Mouse (Mus musculus) B cell, adult 2 months (primary cell): ENCODE data around the gene Csrp1.

ENCODE experiments used
- DNase-seq, 2 experiments: peaks; one replicate each; pipeline ENCODE4 v3.0.0; 2022

The Csrp1 gene

DNA sequence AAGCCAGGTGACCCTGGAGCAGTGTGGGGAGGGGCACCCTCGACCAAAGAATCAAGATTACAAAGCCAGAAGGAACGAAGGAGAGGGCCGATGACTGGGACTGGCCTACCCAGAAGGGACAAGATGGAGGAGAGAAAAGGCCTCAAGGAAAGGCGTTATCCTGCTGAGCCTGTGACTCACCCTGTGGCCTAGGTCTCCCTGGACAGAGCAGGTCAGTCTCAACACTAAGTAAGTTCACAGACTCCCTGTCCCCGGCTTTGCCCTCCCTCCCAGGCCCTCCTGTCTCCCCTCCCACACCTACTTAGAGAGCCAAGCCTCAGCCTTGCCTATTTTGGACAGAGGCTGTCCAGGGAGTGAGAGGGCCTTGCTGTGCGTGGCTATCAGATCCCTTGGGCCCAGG, at the start of gene Csrp1:
Csrp1 (plus strand) TSS at position 79 of the 400 bp plus-strand sequence.
- no peak for DNase-seq

DNA sequence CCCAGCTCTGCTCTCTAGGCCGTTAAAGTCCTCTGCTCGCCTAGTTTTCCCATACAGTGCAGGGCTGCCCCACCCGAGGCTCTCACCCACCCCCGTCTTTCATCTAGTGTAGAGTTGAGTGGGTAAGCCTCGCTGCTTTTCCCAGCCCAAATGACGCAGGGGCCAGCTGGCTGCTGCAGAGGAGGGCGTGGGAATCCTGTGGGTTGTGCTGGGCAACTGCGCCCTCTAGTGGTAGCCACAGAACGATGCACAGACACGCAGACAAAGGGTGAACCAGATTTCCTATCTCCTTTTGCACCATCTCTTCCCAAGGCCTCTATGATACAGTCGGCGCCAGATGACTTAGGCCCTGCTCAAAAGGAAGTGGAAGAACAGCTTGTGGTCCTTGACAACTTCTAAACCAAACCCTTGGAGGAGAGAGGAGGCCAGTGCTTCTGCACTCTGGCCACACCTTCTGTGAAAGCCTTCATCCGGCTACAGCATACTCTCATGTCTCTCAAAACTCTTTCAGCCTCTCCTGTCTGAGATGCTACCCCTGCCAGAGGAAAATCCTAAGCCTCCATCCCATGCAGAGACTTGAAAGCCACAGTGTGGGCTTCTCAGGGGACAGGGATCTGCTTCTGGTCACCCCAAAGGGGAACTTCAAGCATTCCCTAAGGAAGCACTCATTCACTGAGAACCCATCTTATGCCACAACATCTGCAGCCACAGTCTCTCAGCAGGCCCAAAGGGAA, 49.3 kb upstream of the Csrp1 start:
- DNase-seq = peak; percentile 73 to 74

DNA sequence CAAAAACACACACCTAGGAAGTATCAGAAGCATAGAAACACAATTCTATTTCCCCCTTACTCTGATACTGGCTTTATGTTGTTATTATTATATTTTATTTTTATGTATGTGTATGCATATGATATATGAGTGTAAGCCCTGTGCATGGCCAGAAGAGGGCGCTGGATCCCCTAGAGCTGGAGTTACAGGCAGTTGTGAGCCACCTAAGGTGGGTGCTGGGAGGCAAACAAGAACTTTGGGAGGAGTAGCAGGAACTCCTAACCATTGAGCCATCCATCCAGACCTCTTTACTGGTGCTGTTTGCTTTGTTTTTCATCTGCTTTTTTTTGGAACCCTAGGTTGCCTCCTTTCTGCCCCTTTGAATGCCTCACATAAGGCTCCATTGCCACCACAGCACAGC, 48.5 kb upstream of the Csrp1 start:
- DNase-seq = peak in 1 of 2 experiments; percentile 13

DNA sequence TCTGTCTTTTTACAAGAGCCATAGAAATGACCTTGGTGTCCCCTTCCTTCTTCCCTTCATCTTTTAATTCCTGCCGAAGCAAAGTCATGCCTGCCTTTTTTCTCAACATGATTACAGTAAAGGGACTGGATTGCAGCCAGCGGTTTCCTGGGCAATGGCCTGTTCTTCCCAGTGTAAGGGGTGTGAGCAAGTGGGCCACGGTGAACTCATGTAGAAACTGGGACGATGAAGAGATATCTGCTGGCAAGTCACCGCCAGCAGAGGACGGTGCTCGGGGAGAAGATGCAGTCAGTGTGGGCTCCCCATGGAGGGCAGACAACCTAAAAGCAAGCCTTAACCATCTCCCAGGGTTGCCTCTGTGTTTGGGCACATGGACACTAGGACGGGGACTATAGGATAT, 47.9 kb upstream of the Csrp1 start:
- no peak for DNase-seq

DNA sequence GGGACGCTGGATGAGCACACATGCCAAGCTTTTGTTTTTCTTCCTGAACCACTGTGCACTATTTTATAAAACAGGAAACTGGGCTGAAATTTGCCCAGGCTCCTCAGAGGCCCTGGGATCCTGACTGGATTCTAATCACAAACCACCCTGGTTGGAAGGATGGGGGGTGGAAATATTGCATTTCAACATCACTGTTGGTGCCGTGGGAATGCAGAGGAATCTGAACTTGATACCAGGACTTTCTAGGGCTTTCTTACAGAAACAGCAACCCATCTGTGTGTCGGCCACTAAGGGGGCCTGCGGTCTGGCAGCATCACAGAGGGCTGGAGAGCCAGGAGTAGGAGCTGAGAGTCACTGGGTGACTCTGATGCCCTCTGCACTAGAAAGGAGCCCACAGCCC, 47.5 kb upstream of the Csrp1 start:
- DNase-seq = no peak

DNA sequence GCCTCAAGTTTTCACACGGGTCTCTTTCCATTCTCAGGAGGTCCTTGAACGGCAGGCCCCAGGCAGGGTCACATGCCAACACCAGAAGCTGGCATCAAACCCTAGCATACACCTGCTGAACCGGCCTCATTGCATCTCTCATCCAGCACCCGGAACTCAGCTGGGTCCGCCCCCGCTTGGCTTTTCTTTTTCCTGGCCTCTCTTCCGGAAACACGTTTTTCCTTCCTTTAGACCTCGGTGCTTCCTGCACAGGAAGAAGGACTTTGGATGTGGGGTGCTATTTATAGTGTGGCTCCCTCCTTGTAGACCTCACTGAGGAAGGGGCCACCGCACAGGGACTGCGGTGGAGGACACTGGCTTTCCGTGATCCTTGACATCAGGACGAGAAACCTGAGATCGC, 46.4 kb upstream of the Csrp1 start:
- DNase-seq = no peak

DNA sequence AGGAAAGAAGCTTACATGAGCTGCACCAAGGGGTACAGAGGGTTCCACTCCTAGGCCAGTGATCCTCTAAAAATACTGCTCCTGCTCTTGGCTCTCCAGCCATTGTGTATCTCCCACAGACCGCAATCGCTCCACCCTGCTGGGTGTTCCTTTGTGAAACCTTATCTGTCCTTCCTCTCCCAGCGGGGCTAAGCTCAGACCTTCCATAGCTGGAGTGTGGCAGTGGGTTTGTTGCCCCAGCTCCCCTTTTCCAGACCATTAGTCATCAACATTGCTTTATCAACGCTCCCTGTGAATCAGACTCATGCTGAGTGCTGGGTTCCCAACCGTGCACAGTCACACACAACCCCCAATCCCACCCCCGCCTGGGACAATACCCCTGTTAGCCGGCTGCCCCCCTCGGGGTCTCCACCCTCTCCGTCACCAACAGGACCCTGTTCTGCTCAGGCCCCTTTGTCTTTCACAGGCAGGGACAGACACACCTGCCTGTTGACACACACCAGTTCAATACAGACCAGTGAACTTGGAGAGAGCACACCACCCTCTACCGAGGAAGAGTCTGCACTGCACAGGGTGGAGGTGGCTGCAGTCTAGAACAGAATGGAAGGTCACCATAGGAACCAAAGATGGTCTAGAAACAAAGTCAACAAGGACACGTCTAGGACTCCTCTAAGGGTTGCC, 44.3 kb upstream of the Csrp1 start:
- DNase-seq = no peak

DNA sequence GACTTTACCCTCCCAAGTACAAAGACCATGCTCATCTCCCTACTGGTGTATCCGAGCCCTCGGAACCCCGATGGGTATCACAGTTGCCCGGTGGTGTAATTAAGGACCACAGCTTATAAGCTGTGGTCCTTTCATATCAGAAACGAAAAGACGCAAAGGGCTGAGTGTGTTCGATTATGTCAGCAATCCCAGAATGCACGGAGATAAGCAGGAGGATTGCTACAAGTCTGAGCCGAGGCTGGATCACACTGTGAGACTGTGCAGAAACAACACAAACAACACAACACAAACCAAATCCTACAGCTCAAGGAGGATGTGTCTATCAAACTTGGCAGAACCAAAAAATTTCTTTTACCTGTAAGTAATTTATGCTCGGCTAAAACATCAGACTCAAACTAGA, 43.6 kb upstream of the Csrp1 start:
- DNase-seq = no peak

DNA sequence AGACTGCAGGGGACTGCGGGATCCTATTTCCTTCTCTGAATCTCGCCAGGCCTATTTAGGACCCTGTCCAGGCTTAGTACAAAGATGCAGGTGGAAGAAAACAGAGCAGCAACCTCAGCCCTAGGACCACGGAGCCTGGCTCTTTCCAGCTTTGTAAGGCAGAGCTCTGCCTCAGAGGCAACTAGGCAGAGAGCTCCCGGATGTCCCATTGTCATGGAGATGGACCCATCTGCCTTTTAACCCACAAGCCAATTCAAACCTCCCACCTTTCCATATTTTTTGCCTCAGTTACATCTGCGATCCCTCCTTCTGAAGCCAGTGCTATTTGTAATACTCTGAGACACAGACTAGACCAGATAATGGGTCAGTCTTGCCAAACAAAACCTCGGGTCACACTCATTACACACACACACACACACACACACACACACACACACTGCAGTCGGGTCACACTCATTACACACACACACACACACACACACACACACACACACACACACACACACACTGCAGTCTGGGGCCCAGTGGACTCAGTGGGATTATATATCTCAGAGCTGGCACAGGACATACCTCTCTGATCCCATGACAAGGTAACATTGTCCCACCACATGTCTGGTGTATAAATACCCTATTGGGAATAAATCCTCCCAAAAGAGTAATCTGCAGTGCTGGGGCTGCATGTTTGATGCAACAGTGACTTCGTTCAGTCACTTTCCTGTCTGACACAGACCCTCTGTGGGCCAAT, 42.8 kb upstream of the Csrp1 start:
- no peak for DNase-seq

DNA sequence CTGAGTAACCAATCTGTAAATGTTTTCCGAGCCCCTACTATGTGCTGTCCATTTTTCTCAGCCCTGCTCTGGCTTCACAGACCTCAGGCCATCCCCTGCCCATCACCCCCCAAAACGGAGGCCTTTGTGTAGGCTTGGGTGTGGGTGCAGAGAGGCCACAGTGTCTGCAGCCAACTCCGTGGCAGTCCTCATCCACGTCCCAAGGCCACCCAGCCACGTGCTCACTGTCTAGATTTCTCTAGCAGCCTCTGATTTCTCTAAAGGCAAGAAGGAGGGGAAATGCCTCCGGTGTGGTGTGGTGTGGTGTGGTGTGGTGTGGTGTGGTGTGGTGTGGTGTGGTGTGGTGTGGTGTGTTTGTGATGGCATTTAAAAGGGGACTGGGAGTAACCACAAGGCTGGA, 41.7 kb upstream of the Csrp1 start:
- DNase-seq = no peak

DNA sequence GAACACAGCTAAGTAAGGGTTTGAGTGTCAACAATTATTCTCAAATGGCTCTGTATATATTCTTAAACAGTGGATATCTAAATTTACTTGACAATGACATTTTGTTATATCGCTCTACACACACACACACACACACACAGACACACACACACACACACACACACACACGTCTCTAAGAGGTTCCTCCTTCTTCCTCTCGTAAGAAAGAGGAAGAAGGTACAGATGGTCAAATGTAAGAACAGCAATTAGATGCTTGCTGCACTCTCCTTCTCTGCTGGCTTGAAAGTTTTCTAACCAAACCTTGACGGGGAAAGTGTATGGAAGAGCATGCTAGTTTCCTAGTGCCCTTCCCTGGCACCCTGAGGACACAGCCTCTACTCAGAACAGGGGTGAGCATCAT, 39.1 kb upstream of the Csrp1 start:
- peak; percentile 58 to 63 for DNase-seq

DNA sequence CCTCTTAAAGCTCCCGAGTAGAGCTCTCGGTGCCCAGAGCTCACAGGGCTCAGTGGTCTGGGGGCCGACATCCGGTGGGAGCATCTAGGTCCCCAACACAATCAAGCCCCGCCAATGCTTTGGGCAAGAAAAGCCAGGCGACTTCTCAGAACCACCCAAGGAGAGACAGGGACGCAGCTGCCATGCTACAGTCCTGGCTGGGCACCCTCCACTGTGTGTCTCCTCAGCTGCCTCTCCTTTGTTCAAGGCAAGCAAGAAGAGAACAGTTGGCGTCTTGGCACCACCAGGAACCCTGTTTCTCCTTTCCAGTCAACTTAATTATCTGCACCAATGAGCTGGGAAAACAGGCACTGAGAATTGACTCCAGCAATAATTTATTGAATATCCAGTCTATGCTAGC, 38.7 kb upstream of the Csrp1 start:
- no peak for DNase-seq

DNA sequence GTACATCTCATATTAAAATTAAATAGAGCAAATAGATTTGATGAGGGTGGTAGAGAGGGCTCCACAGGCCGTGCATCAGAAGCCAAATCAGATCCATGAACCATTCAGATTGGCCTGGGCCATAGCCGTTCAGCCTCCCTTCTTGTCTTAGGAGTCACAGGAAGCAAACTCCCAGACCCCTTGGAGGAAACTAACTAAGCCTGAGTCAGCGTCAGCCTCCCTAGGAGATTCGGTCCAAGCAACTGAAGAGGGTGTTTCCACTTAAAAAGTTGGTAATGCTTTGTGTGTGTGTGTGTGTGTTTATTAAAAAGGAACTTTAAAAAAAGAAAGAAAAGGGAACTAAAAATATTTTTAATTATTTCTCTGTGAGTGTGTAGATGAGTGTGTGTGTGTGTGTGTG, 35.0 kb upstream of the Csrp1 start:
- DNase-seq = no peak

DNA sequence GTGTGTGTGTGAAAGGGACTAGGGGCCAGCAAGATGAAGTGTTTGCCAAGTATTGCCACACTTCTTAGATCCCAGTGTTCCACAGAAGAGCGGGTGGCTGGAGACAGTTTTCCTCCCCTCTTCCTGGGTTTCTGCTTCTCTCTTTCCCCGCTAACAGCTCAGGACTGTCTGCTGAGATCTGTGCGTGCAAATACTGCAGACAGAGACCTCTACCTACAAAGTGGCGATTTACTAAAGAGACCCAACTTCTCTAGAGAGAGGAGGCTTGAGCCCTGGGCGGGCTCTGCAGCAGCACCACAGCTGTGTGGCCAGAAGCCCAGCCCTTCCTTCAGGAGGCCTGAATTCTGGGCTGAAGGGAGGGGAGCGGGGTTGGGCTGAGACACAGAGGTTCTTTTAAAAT, 34.5 kb upstream of the Csrp1 start:
- no peak for DNase-seq

DNA sequence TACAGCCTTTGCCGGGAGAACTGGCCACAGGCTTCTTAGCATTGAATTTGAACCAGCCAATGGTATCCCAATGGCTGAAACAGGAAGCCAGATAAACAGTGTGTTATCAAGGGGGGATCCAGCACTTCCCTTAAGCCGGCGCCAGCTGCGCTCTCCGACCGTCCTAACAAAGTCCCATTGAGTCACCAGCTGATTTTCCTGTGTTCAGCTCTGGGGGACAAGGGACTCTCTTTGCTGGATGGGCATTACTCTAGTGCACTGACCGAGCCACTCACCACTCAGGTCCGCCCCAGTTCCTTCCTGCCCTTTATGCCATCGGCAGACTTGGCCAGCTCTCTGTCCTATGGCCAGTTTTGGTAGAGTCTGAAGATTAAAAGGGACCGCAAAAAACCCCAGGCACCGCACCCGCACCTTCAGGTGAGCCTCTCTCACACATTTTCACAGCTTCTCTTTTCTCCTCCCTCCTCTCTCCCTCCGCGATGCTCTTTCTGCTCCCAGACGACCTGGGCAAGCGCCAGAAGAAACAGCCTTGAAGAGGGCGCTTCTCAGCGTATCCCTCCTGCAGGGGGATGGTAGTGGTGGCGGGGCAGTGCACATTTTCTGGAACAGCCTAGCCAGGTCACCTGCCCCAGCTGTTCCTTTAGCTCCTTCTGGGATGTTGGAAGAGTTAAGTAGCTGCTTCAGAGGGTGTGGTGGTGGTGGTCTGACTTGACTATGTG, 32.9 kb upstream of the Csrp1 start:
- no peak for DNase-seq

DNA sequence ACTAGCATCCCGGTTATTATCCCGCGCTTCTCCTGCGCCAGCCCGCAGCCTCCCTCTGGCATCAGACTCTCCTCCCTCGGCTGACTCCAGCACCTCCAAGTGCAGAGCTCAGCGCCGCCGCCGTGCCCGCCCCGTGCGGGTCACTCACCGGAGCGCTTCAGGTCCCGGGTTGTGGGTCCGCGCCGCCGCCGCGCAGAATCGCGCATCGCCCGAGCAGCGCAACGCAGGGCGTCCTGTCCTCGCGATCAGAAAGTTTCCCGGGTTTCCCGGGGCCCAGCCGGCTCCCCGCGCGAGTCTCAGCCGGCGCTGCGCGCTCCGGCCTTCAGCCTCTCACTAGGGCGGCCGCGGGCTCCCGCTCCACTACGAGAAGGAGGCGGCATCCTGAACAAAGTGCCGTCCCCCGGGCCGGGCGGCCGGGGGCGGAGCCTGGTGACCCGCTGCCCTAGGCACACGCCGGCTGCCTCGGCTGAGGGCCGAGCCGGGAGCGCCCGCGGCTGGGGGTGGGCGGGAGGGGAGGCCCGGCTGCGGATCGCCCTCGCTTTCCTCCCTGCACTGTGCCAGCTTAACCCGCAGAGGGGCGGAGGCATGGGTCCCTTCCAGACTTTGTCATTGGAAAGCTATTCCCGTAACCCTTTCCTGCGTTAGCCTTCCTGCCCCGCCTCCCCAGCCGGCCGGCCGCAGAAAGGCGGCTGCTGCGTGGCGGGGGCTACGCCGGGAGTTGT, 31.9 kb upstream of the Csrp1 start:
- DNase-seq = peak; percentile 27 to 35

DNA sequence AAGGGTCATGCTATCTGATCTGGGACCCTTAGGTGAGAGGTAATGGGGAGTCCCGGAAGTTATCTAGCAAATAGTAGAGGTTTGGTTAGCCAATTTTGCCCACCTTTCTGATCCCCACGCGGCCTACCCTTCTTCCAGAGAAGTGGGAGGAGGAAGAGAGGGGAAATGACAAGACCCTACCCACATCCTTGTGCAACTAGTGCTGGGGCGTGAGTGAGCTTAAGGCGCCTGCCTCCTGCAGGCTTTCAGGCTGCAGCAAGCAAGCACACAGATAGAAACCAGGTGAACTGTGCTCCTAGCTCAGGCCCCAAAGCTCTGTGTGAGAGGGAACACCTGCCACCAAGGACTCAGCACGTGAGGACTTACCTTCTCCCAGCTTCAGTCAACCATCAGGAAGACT, 31.2 kb upstream of the Csrp1 start:
- DNase-seq = no peak

DNA sequence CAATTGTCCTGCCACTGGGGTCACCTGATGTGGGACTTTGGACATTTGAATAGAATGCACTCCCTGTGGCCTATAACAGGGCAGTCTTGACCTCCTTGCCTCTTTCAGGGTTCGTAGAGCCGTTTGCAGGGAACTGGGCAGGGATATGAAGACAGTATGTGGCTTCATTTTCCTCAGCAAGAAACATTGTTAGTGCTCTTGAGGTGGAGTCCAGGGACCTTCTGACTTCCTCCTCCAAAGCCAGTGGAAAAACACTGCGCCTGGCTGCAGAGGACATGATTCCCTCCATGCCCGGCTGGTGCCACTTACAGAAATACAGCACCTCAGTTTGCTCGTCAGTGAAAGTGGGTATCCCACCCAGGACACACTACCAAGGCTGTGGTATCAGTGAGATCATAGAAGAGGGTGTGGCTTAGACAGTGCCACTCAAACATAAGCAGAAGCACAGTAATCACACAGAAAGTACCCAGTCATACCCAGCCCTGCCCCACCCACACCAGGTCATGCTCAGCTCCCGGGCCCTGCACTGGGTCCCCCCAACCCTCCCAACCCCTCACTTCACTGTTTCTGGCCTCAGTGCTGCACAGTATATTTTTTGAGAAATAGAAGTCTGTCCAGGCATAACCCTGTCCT, 29.0 kb upstream of the Csrp1 start:
- DNase-seq = no peak

DNA sequence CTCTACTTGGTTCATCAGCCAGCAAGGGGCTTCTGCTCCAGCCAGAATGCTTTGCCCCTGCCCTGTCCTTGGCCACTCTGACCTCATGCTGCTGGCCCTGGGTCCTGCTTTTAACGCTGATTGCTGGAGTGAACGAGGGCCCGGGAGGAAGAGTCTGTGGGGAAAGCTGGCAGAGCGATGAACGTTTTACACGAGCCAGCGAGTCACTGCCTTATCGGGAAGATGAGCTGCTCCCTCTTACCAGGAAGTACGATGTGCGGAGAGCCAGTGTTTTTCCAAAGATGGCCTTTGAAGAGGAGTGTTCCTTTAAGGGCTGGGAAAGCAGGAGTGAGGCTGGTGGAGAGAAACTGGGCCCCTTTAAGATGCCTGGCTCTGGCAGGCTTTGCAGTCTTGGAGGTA, 28.4 kb upstream of the Csrp1 start:
- DNase-seq = no peak

DNA sequence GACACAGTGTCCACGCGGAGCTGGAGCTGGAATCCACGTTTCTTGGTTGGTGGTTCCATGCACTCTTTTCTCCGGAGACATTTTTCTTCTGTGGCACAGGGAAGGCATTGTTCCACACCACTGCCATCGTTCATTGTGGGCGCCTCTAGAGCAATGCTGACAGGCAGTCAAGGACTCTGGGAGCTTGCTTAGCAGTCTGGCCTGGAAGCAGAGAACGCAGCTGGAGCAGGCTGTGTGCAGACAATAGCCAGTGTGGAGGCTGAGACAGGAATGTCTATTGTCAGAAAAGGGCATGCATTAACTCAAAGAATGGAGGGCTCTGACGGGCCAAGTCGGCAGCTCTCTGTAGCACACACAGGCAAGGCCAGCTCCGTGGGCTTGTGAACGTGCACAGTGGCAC, 25.7 kb upstream of the Csrp1 start:
- DNase-seq = no peak

DNA sequence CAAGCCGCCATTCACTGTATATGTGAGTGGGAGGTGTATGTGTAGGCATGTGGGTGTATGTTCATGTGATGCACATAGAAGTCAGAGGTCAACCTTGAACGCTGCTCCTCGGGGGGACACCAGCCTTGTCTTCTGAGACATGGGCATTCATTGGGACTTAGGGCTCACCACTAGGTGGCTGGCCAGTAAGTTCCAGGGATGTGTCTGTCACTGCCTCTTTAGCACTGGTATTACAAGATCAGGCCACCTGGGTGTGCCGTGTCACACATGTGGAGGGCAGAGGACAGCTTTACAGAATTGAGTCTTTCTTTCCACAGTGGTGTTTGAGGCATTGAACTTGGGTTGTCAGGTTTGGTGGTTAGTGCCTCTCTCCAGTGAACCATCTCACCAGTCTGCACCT, 22.4 kb upstream of the Csrp1 start:
- DNase-seq = no peak

DNA sequence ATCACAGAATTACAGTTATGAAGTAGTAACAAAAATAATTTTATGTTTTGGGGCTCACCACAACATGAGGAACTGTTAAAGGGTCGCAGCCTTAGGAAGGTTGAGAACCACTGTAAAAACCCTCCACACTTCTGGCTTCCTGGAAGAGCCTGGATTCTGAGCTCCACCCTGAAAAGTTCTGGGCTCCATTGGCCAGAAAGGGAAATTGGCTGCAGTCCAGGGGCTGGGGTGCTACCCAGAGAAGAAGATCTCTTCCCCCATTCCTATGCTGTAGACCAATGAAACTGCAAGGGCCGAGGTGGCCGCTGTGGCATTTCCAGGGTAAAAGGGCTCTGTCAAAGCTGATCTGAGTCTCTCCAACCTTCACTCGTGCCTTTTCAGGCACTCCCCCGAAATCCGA, 21.8 kb upstream of the Csrp1 start:
- DNase-seq = no peak
